Mouse (Mus musculus) ovary, postnatal 14 days (tissue): Measurements from ENCODE around the gene Vwa3b.
"Not testable (repeated sequence)": the region's sequence is repeated elsewhere in the genome, so short reads cannot be mapped to it uniquely, and the experiment has no call there.

Source experiments
- DNase-seq: peaks from one replicate; pipeline ENCODE4 v3.0.0; 2022; ENCODE audit warnings: low spot score

Vwa3b gene

DNA sequence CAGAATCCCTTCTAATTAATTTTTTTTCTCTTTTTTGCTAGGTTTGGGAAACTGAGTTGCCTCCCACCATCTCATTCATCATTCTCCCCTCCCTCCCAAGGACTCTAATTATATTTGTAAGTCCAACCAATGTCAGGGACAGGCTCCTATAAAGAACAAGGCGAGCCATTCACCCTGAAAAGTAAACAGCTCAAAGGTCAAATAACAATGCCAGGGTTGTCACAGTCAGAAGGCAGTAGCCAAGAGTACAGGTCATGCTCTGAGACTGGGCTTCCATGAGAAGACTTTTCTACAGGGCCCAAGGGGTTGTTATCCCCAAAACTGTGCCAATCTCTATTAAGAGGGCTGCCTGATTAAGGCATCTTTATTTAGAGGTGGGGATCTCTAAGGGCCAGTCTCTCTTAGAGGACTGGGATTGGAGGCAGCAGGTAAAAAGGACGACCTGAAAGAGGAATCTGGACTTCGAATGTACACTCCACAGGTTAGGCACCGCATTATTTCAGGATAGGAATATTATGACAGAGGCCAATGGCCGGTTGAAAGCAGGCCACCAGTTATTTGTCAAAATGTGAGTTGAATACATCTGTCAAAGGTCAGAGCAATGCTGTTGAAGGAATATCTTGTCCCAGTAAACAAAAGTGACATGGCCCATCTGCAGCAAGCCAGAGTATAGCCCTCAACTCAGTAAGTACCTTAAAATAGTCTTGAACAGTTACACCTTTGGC is at the start of gene Vwa3b:
Vwa3b (plus strand) TSS at position 635 of the 725 bp plus-strand sequence.
- DNase-seq = no peak

DNA sequence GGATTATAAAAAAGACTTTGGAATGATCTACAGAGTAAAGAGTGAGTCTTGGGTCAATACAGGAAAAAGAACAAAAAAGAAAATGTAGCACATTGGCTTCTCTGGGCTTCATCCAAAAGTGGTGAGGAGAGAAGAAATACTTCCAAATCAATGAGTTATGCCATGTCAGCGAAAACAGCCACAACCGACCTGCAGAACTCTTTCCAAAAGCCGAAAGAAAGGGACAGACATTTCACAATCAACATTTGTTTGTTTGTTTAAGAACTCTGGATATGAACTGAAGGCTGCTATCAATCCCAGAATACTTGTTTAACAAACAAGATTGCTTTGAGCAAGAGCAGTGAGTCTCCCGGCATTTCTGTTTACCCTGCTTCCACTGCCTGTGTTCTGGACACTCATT is 49.6 kb upstream of the Vwa3b start:
- no peak for DNase-seq

DNA sequence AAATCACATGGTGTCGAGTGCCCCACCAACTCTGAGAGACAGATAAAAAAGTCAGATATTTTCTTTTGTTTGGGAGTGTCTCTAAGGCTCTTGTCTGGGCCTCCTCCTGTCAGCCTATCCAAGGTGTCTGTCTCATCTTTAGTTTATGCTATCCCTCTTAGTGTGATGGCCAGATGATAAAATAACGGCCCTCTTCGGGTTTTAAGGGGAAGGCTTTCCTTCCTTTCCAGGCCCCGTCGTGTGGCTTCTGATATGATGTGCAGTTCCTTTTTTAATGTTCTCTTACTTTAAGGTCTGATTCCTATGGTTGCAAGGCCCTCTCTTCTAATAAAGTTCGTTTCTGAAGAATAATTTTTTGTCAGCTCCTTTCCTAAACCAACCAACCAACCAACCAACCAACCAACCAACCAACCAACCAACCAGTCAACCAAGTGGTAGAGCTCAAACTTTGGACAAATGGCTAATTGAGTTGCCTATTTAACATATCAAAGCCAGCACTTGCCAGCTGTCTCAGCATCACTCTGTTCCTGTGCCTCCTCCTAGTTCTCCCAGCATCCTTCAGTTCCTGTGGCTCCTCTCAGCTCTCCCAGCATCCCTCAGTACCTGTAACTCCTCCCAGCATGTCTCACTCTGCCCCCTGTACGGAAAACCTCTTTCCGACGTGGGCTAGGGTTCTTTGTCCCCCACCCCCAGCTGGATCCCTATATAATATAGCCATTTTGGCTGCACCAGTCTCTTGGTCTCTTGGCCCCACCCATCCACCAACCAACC is 44.0 kb upstream of the Vwa3b start:
- DNase-seq = no peak

DNA sequence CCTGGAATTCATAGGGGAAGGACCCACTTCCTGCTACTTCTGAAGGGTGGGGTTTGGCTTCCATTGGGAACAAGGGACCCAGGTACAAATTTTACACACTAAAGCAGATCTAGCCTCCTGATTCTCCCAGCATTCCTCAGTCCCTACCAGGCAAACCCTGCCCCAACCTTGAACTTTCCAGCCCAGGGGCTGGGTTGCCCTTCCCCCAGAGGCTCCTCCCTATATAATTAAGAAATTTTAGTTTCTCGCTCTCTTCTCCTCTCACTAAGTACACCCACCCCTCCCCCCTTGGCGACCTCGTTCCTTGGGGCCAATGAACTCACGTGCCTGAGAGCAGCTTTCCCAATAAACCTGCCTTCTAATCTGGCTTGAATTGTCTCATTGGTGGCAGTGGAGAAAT is 42.6 kb upstream of the Vwa3b start:
- no peak for DNase-seq

DNA sequence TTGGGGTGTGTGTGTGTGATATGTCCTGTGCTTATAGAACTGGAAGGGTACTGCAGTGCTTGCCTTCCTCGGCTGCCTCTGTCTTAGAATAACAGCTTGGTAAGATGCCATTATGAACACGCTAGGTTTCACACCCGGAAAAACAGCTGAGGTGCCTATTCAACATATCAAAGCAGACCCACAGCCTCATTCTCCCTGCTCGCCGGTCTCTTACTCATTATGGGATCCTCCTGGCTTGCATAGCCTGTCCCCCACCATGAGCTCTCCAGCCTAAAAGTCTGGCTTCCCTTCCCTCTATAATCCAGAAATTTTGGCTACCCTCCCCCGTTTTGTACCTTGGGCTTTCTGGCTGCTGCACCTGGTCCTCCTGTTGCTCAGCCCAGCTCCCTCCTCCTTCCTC is 42.0 kb upstream of the Vwa3b start:
- no peak for DNase-seq

- DNase-seq = no peak
These were observed 40.5 kb upstream of the Vwa3b start for GRCm38 (mm10) chr1:36985896-36986295.

GRCm38 (mm10) chr1:36986396-36987160 is 39.8 kb upstream of the Vwa3b start:
- no peak for DNase-seq

- no peak for DNase-seq
These were observed 38.9 kb upstream of the Vwa3b start for GRCm38 (mm10) chr1:36987172-36988148.

GRCm38 (mm10) chr1:36988161-36988560 is 38.2 kb upstream of the Vwa3b start:
- no peak for DNase-seq

DNA sequence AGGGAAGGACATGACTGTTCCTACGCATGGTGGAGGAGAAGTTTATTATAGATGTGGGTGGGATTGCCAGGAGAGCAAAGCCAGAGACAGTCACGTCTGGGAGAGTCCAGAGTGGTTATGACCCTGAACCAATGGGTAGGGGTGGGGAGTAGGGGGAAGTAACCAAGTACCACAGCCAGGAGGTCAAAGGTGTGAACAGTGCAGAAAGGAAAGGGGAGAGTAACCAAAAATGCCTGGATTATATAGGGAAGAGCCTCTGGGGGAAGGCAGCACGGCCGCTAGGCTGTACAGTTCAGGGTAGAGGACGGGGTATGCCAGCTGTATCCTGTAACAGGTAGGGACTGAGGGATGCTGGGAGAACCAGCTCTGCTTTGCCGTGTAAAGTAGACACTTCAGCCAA is 37.8 kb upstream of the Vwa3b start:
- no peak for DNase-seq

- DNase-seq = no peak
These were observed 32.1 kb upstream of the Vwa3b start for GRCm38 (mm10) chr1:36994296-36994695.

- DNase-seq = no peak
These were observed 30.6 kb upstream of the Vwa3b start for GRCm38 (mm10) chr1:36995760-36996159.

DNA sequence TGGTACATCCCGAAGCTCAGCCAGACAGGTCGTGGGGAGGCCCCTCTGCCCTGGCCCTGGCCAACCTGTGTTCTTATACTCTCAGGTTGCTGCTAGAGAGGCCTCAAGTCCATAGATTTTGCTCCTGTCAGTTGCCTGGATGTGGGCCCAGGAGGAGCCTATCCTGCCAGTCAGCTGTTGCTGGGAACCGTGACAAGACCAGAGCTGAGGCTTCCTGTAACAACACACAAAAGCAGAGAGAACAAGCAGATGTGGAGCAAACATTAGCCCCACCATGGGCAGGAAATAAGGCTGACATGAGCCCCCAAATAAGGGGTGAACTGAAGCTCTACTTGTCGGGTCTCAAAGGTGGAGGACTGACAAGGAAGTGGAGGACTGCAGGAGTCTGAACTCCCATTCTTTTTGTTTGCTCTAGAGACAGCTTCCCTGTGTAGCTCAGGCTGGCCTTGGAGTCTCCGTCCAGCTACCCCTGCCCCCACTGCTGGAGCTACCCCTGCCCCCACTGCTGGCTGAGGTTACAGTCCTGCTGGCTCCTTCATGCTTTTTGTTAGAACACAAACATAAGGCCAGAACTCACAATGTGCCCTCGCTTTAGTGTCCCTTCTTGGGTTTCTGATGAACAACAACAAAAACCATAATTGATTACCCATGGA is 29.7 kb upstream of the Vwa3b start:
- peak; percentile 50 for DNase-seq

DNA sequence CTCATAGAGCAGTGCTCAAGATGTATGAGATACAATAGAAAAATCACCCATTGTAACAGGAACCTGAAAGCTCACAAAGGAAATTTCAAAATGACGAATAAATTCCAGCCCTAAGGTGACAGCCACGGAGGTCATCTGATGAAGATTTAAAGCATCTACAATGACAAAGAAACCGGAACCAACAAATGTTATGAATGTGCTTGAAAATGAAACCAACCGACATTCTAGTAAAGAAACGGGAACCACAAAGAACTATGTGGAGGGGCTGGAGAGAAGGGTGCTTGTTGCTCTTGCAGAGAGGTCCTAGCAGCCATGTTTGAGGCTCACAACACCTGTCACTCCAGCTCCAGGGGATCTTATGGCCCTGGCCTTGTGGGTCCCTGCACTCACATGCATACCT is 26.1 kb upstream of the Vwa3b start:
- no peak for DNase-seq

DNA sequence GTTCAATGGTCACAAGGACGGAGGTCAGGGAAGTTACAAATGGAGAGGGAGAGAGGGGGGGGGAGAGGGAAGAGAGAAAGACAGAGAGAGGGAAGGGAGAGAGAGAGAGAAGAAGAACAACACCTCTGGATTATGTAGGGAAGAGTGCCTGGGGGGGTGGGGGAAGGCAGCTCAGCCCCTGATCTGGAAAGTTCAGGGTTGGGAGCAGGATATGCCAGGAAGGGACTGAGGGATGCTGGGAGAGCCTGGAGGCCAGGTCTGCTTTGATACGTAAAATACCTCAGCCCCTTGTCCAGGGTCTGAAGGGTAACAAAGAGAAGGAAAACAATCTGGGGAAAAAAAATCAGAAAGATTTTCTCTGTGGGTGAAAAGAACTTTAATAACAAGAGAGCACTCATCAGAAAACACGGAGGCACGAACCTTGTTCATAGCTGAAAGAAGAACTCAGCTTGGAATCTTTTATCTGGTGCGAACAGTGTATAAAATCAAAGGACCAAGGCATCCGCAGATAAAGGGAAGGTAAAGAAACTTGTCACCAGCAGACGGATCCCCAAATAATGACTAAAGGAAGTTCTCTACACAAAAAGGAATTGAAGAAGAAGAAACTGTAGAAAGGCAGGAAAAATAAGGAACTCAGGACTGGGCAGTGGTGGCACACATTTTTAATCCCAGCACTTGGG is 24.6 kb upstream of the Vwa3b start:
- no peak for DNase-seq

DNA sequence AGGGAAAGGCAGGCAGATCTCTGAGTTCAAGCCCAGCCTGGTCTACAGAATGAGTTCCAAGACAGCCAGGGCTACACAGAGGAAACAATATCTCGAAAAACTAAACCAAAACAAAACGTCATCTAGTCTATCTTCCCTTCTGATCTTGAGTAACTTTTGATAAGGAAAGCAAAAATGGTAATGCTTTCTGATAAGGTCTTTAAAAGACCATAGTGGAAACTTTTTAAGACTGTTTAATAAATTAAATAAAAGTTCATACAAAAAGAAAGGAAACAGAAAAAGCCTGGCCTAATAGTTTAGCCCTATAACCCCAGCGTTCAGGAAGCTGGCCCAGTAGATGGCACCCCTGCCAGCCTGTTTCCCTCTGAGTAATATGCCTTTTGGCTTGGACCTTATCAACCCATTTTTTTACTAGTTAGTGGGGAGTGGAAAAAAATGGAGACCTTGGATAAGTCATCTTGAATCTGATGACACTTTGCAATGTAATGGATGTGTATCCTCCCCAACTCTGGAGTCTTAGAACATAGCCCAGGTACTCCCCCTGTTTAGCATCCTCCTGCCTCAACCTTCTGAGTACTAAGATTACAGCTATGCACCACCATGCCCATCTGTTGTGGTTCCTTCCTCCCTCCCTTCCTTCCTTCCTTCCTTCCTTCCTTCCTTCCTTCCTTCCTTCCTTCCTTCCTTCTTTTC is 23.9 kb upstream of the Vwa3b start:
- DNase-seq = no peak

GRCm38 (mm10) chr1:37004533-37004932 is 21.9 kb upstream of the Vwa3b start:
- no peak for DNase-seq

GRCm38 (mm10) chr1:37005036-37005435 is 21.4 kb upstream of the Vwa3b start:
- DNase-seq = no peak

DNA sequence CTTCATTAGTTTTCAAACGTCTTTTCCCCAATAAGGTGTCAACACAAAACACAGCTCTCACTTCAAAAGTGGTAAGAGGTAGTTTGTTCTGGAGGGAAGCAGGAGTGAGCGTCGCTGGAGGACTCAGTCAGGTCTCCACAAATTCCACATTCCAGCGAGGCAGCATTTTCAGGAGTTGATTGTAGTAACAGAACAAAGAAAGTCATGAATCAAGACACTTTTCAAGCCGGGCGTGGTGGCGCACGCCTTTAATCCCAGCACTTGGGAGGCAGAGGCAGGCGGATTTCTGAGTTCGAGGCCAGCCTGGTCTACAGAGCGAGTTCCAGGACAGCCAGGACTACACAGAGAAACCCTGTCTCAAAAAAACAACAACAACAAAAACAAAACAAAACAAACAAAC is 19.9 kb upstream of the Vwa3b start:
- DNase-seq = not testable (repeated sequence)

DNA sequence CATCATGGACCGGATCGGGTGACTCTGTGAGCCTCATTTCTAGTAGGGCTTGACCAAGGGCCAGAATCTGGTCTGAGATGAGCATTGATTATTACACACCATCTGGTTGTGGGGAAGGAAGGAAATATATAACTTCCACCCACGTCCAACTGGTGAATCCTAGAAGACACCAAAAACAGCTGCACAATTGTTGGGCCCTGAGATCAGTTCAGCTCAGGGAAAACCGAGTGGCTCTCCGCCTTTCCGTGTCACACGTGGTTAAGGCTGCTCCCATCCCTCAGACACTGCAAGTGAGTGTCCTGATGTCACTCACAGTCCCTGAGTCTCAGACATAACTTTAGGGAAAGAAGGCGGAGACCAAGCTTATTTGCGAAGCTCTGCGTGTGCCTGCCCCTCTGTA is 16.5 kb upstream of the Vwa3b start:
- no peak for DNase-seq
